Mouse (Mus musculus) heart, postnatal 25 days (tissue): ENCODE data around the gene Rgmb. TPM values are rescaled to one million over a fixed set of nuclear protein-coding genes. Genes with fewer than 3 reads are reported as not detected.

Experiments
- DNase-seq: peaks from one replicate; pipeline ENCODE4 v3.0.0; 2022; ENCODE audit warnings: low spot score
- intact Hi-C: fragments of 180-260 bp; cut with DNase I; formaldehyde crosslinking; loops from one replicate; pipeline ENCODE4 v1.15.1; 2025
- total RNA-seq, 2 experiments: library from RNA; stranded (reverse); gene quantifications; 2 replicates each; pipeline ENCODE4 v1.2.3; 2021

Rgmb gene
- total RNA-seq, 2 experiments from 2014 or later = 21.4 to 30.0 TPM

DNA sequence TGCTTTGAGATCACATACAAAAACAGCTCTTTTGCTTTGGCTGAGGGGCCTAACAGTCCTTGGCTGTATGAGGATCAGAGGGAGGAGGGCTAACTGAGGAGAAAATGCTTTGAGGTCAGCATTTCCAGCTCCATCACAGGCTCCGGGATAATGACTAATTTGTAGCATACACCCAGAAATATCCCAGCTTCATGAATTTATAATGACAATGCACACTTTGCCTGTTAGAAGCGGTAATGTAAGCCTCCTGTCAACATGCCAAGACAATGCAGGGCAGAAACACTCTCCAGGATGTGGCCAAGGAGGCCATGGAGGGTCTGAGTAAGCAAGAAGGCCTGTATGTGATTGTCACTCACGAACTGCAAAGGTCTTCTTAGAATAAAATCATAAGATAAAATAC lies 7.0 kb downstream of the Rgmb start:
- intact Hi-C loops = loop anchor here (2.0 to 10.0 kb wide), 2 partner anchors 15 to 119 kb away; partner anchors contain the start of gene Chd1
- no peak for DNase-seq

GRCm38 (mm10) chr17:15823215-15823614 lies 7.6 kb downstream of the Rgmb start:
- no peak for DNase-seq
- intact Hi-C loops = loop anchor here (10.0 kb wide), 1 partner anchor 118 kb away; the partner anchor contains the start of gene Chd1

DNA sequence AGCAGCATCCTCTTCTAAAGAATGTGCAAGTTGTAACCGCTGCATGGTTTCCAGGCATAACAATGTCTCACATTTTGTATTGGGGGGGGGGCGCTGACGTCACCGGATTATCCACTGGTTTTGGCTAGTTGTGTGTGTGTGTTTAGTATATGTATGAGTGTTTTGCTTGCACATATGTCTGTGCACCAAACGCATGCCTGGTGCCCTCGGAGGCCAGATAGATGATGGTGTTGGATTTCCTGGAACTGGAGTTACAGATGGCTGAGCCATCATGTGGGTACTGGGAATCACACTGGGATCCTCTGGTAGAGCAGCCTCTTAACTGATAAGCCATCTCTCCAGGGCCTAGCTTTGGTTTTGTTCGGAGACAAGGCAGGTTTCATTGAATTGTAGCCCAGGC lies 8.5 kb downstream of the Rgmb start:
- DNase-seq = no peak
- intact Hi-C loops = loop anchor here (10.0 kb wide), 1 partner anchor 118 kb away; the partner anchor contains the start of gene Chd1

- intact Hi-C loops = loop anchor here (10.0 kb wide), 1 partner anchor 117 kb away; the partner anchor contains the start of gene Chd1
- DNase-seq = no peak
Observed at GRCm38 (mm10) chr17:15821706-15822105, 9.1 kb downstream of the Rgmb start.

- no peak for DNase-seq
- intact Hi-C loops = loop anchor here (10.0 kb wide), 1 partner anchor 116 kb away; the partner anchor contains the start of gene Chd1
Observed at GRCm38 (mm10) chr17:15820761-15821160, 10.1 kb downstream of the Rgmb start.

DNA sequence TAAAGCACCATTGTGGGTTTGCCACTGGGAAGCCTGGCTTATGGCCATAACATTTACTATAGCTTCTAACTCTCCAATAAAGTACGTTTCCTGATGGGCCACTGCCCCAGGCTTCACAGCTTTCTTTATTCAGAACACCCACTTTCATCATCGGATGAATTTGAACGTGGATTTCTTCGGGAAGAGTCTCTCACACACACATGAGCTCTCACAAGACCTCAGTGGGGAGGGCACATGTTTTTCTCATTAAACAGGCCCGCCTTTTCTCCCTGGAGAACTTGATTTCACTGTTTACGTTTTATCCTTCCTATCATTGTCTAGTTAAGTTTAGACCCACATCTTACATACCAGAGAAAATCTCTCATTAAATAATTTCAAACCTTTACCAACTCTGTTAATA lies 10.7 kb downstream of the Rgmb start:
- intact Hi-C loops = loop anchor here (10.0 kb wide), 1 partner anchor 115 kb away; the partner anchor contains the start of gene Chd1
- DNase-seq = no peak

DNA sequence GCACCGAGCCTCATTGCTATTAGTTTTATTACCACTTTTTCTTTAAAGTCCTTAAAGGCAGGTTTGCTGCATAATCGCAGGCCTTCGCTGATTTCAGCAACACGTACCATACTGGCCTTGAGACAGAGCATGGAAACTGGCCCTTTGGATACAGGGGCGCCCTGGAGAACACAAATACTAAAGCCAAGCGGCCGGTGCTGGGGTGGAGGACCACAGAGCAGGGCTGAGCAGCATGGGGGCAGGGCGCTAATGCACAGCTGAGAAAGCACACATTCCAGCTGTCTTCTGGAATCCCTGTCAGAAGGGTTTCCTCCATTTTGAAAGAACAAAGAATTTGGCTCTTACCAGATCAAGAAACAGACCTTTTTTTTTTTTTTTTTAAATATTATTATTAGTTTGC lies 12.5 kb downstream of the Rgmb start:
- no peak for DNase-seq

DNA sequence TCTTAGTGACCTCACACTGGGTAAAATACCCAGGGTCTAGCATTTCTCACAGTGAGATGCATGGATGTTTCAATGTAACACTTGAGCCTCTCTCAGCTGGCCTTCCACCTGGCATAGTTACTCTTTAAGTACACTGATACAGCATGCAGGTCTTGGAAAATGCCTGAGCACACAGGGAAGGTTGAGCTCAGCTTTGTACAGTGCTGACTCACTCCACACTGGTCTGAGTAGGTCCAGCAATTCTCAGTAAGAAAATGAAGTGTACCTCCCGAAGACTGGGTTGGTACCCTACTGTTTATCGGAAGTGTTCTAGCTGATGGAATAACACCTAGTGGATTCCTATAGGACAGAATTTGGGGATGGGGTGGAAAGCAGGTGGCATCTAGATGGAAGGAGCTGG lies 13.2 kb downstream of the Rgmb start:
- intact Hi-C loops = no loop called here

More for the DNA sequence above, 12.5 kb downstream of the Rgmb start:
- intact Hi-C loops = no loop called here

DNA sequence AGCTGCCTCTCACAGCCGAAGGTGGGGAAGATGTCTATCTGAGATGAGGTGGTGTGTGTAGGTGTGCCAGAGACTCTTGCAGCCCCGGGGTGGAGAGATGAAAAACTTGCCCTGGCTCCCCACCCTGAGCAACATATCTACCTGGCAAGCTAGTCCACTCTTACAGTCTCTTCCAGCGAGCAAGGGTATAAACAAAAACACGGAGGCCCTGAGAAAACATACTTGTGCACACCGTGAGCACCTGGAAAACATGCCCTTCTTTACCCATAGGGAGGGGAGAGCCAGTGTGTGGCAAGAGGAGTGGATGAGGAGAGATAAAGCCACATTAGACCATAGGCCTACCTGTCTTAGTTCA lies 13.8 kb downstream of the Rgmb start:
- intact Hi-C loops = no loop called here
- no peak for DNase-seq

More for the DNA sequence above, 13.2 kb downstream of the Rgmb start:
- no peak for DNase-seq

GRCm38 (mm10) chr17:15816379-15817095 lies 14.3 kb downstream of the Rgmb start:
- intact Hi-C loops = no loop called here
- DNase-seq = no peak

- no peak for DNase-seq
- intact Hi-C loops = no loop called here
Observed at GRCm38 (mm10) chr17:15815312-15816018, 15.4 kb downstream of the Rgmb start.

- intact Hi-C loops = no loop called here
- no peak for DNase-seq
Observed at GRCm38 (mm10) chr17:15813658-15814212, 17.1 kb downstream of the Rgmb start.

DNA sequence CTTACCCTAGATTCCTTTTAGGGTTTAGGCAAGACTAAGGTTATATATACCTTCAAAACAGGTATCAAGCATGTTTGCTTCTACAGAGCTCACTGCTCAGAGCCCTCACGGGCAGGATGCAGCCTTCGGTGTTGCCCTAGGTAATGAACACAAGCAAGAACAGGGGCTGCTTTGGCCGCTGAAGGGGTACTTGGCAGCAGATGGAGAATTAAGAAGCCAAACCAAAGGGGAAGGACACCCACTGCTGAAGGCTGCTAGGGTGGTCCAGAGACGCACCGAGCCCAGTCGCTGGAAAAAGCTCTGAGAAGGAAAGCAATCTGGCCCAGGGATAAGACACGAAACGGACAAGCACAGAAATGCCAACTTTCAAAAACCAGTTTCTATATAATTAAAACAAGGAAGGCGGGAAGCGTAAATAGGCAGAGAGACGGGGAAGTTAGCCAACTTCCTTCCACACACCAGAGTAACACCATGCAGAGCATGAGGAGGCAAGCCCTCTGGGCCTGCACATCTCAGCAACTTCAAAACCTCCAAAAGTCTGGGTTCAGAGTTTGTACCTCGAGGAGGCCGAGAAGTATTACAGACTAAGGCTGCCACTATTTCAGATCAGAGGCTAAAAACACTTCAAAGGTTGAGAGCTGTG lies 18.6 kb downstream of the Rgmb start:
- no peak for DNase-seq
- intact Hi-C loops = no loop called here

- DNase-seq = no peak
- intact Hi-C loops = loop anchor here (2.0 kb wide), 1 partner anchor 15 kb away; no protein-coding TSS in a partner anchor
Observed at GRCm38 (mm10) chr17:15809949-15810348, 20.9 kb downstream of the Rgmb start.

- intact Hi-C loops = loop anchor here (2.0 kb wide), 1 partner anchor 16 kb away; no protein-coding TSS in a partner anchor
- no peak for DNase-seq
Observed at GRCm38 (mm10) chr17:15808468-15809374, 22.1 kb downstream of the Rgmb start.

GRCm38 (mm10) chr17:15808015-15808414 lies 22.8 kb downstream of the Rgmb start:
- DNase-seq = no peak
- intact Hi-C loops = loop anchor here (2.0 kb wide), 1 partner anchor 17 kb away; no protein-coding TSS in a partner anchor

GRCm38 (mm10) chr17:15807295-15807984 lies 23.4 kb downstream of the Rgmb start:
- intact Hi-C loops = no loop called here
- no peak for DNase-seq

DNA sequence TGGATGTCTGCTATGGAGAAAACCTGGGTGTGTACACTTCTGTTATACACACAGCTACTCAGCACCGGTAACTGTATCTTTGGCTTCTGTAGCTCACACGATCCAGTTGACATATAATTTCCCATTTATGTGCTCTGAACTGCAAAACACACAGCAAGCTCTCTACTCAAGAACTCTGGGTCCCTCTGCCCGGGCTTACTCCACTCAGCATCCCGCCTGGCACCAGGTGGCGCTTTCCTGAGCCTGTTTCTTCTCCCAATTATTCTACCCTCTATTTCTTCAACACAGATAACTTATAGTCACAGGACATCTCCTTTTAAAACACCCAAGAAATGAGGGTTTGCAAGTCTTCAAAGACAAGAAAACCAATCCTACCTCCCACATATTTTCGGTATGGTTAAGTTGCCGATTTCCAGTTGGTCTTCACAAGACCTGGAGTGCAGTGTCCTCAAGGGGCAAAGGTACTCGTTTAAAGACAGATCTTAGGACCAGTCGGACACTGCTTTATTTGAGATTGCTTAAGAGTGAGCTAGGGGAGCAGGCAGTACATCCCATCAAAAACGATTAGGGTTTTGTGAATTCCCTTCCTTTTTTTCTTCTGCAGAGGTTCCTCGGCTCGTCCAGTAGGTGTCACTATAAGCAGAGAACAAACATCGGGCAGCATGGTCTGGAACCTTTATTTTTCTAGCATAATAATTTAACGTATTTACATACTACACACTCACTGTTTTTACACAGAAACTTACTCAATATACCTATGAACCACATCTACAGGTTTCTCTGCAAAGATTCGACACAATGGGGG lies 26.6 kb downstream of the Rgmb start:
- intact Hi-C loops = loop anchor here (2.0 to 5.0 kb wide), 2 partner anchors 27 to 1098 kb away; partner anchors contain the start of gene Rgmb
- DNase-seq = no peak
